Comparison of ENCODE assay signal across 17 mouse cellular contexts in genomic region chrX:101901806-101902490, GRCm38 (mm10). TPM values are rescaled to one million over a fixed set of nuclear protein-coding genes. Genes with fewer than 3 reads are reported as not detected.
DNase-seq lines count a peak whose midpoint lies in the region; ATAC-seq and TF ChIP-seq lines count a peak whose summit lies in the region.
"Had no signal": no experiment of that assay in that cellular context is flagged by ENCODE, and none has a peak within 500 bp of the region (broad histone marks: within the 10 kb centered on the region; RNA-seq: fewer than 3 reads in every experiment).

No protein-coding gene starts in this region.

- 47% methylated on average over 7 of the region's 7 CpGs for WGBS in heart, embryonic 15.5 days
- WGBS in stomach, postnatal 0 days: 81% methylated on average over 7 of the region's 7 CpGs

- H3K27me3 ChIP-seq in heart, embryonic 15.5 days: no peaks in the 10 kb centered on the region; the same call in 1 of the 2 replicates
- no peaks in the 10 kb centered on the region for H3K27me3 ChIP-seq in stomach, postnatal 0 days (ENCODE audit: control insufficient read depth, insufficient read depth, low read length)
- H3K27me3 ChIP-seq: CH12.LX had no signal

- no peak for ATAC-seq in heart, embryonic 15.5 days (replicated peaks; ENCODE audit: insufficient number of reproducible peaks, insufficient read depth, low FRiP score, low read depth)
- ATAC-seq in stomach, postnatal 0 days (ENCODE audit: low FRiP score, low TSS enrichment): no peak
- ATAC-seq: forebrain, embryonic 16.5 days had no signal

- peaks cover 3% of the 10 kb centered on the region; the same call in 1 of the 2 replicates for H3K4me1 ChIP-seq in heart, embryonic 15.5 days (replicated peaks)
- H3K4me1 ChIP-seq in stomach, postnatal 0 days (replicated peaks; ENCODE audit: control insufficient read depth, insufficient read depth): no peaks in the 10 kb centered on the region
- H3K4me1 ChIP-seq: embryonic facial prominence, embryonic 15.5 days; hindbrain, embryonic 12.5 days; liver, embryonic 13.5 days; midbrain, embryonic 12.5 days had no signal

- DNase-seq in heart, adult 18-20 months: no peak
- peak; percentile 36 for DNase-seq in Muller cell, postnatal 12 days (ENCODE audit: inconsistent ontology term)
- DNase-seq in cerebellum, adult 11-12 months: peak; percentile 75
- DNase-seq in forelimb bud, embryonic 11.5 days (ENCODE audit: low read depth, low spot score): peak; percentile 27
- no peak for DNase-seq in stomach, postnatal 0 days (ENCODE audit: low spot score)
- no peak for DNase-seq in frontal cortex, postnatal 14 days (ENCODE audit: low spot score in 2 of 2)
- no peak for DNase-seq in liver
- DNase-seq: adrenal gland, adult 8-10 months; gastrocnemius, postnatal 36 days; liver, embryonic 13.5 days; lung, postnatal 14 days had no signal

- H3K36me3 ChIP-seq in heart, embryonic 15.5 days: no peaks in the 10 kb centered on the region
- H3K36me3 ChIP-seq in stomach, postnatal 0 days (ENCODE audit: control insufficient read depth, insufficient read depth, low read length): no peaks in the 10 kb centered on the region
- H3K36me3 ChIP-seq: embryonic facial prominence, embryonic 15.5 days; hindbrain, embryonic 12.5 days; liver, embryonic 13.5 days; midbrain, embryonic 12.5 days had no signal

- H3K9me3 ChIP-seq in heart, embryonic 15.5 days (replicated peaks): no peaks in the 10 kb centered on the region
- H3K9me3 ChIP-seq in stomach, postnatal 0 days (ENCODE audit: control insufficient read depth, low read length): no peaks in the 10 kb centered on the region
- H3K9me3 ChIP-seq: embryonic facial prominence, embryonic 15.5 days; hindbrain, embryonic 12.5 days; liver, embryonic 13.5 days; midbrain, embryonic 12.5 days had no signal

- H3K27ac ChIP-seq in heart, embryonic 15.5 days: peak overlapping the region; percentile 54
- H3K27ac ChIP-seq in stomach, postnatal 0 days (replicated peaks): no peak overlapping the region
- H3K27ac ChIP-seq: embryonic facial prominence, embryonic 15.5 days; hindbrain, embryonic 12.5 days; liver, embryonic 13.5 days; midbrain, embryonic 12.5 days had no signal

- no peak for TF ChIP-seq CTCF in stomach, postnatal 0 days (IDR thresholded peaks at IDR 0.05; ENCODE audit: low read depth)

- H3K4me3 ChIP-seq in heart, embryonic 15.5 days: no peak overlapping the region
- no peak overlapping the region for H3K4me3 ChIP-seq in stomach, postnatal 0 days (ENCODE audit: low read depth, low read length)
- H3K4me3 ChIP-seq: embryonic facial prominence, embryonic 15.5 days; hindbrain, embryonic 12.5 days; liver, embryonic 13.5 days; midbrain, embryonic 12.5 days had no signal

- no peak overlapping the region for H3K4me2 ChIP-seq in heart, embryonic 15.5 days
- no peak overlapping the region for H3K4me2 ChIP-seq in stomach, postnatal 0 days (replicated peaks; ENCODE audit: low read depth)
- H3K4me2 ChIP-seq: embryonic facial prominence, embryonic 15.5 days; hindbrain, embryonic 12.5 days; liver, embryonic 13.5 days; midbrain, embryonic 12.5 days had no signal

- H3K9ac ChIP-seq in heart, embryonic 15.5 days: no peak overlapping the region
- no peak overlapping the region for H3K9ac ChIP-seq in stomach, postnatal 0 days (ENCODE audit: low read length)
- H3K9ac ChIP-seq: embryonic facial prominence, embryonic 15.5 days; hindbrain, embryonic 12.5 days; liver, embryonic 13.5 days; midbrain, embryonic 12.5 days had no signal

- no peak for TF ChIP-seq EP300 in stomach, postnatal 0 days (optimal IDR thresholded peaks at IDR 0.05)

RNA-seq across cellular contexts. Expression of gene Nhsl2, which starts 52.8 kb away (rescaled TPM):
- 6.7 and 10.4 TPM in 2 replicates for polyA plus RNA-seq in heart, embryonic 15.5 days (2015; fragmentation: Nextera tagmentation; extraction: Ambion mirVana)
- total RNA-seq in heart, adult 18-20 months (2021): 1 to 10 TPM; 4.2 to 5.0 TPM
- polyA plus RNA-seq in stomach, postnatal 0 days (2015; fragmentation: Nextera tagmentation; extraction: Ambion mirVana): 2.2 TPM in 2 replicates

Comparison
In these comparisons a context has a peak if more than half of its experiments do, and no peak if none do; other contexts are left out.
1. DNase-seq: peak in Muller cell, postnatal 12 days (single experiment), cerebellum, adult 11-12 months (single experiment) and forelimb bud, embryonic 11.5 days (single experiment); none in heart, adult 18-20 months (0 of 2), stomach, postnatal 0 days (single experiment), frontal cortex, postnatal 14 days (0 of 2) and liver (single experiment).